Mouse (Mus musculus) CH12.LX (cell line): ENCODE measurements around the gene Chd2. TPM values are rescaled to one million over a fixed set of nuclear protein-coding genes. Genes with fewer than 3 reads are reported as not detected.

Experiments
- DNase-seq: peaks from one replicate; pipeline ENCODE4 v3.0.0-alpha.2; 2013; ENCODE audit errors: extremely low read depth
- H3K27ac ChIP-seq: 2 replicates; pipeline ENCODE4 v1.5.1; 2012; ENCODE audit warnings: low read depth, mild to moderate bottlenecking, control low read depth, moderate library complexity; ENCODE audit not compliant: insufficient read depth
- H3K27me3 ChIP-seq: replicated peaks from 2 replicates; pipeline ENCODE3; 2012; ENCODE audit warnings: inconsistent platforms
- H3K36me3 ChIP-seq, 2 experiments: replicated peaks in 1 of 2; 2 replicates each; pipeline versions ENCODE3 to v1.6.1; 2012; ENCODE audit warnings: inconsistent platforms in 1 of 2, low read length in 1 of 2, mild to moderate bottlenecking in 1 of 2, mixed read lengths in 1 of 2, moderate library complexity in 1 of 2; ENCODE audit not compliant: control insufficient read depth in 1 of 2, insufficient read depth in 1 of 2
- H3K4me1 ChIP-seq, 2 experiments: 2 replicates each; pipeline ENCODE4 v1.6.1; 2012; ENCODE audit warnings: inconsistent platforms in 1 of 2, moderate library complexity in 1 of 2; ENCODE audit not compliant: insufficient read depth in 2 of 2, control insufficient read depth in 1 of 2
- H3K4me2 ChIP-seq: 2 replicates; pipeline ENCODE4 v1.6.1; 2012; ENCODE audit warnings: low read depth, mild to moderate bottlenecking, control low read depth; ENCODE audit not compliant: poor library complexity, insufficient read depth, severe bottlenecking
- H3K4me3 ChIP-seq, 3 experiments: fragments of 150-350 bp in 1 of 3; sonication (generic) in 1 of 3; replicated peaks in 1 of 3; 2 replicates each; pipeline versions ENCODE3 to v1.5.1; 2011 to 2012; ENCODE audit warnings: low read depth in 2 of 3, low read length in 2 of 3, mild to moderate bottlenecking in 2 of 3, moderate library complexity in 2 of 3, control low read depth in 1 of 3, improper control_type of control experiment in 1 of 3, inconsistent platforms in 1 of 3, mixed read lengths in 1 of 3; ENCODE audit not compliant: poor library complexity in 1 of 3
- H3K79me2 ChIP-seq: replicated peaks from 2 replicates; pipeline ENCODE4 v1.6.1; 2012; ENCODE audit warnings: mild to moderate bottlenecking, moderate library complexity; ENCODE audit not compliant: control insufficient read depth, poor library complexity, insufficient read depth, severe bottlenecking; ENCODE audit errors: extremely low read depth
- H3K9ac ChIP-seq: 2 replicates; pipeline ENCODE4 v1.6.1; 2012; ENCODE audit warnings: low read depth, mild to moderate bottlenecking, control low read depth, moderate library complexity; ENCODE audit not compliant: insufficient read depth
- H3K9me3 ChIP-seq: replicated peaks from 2 replicates; pipeline ENCODE3; 2012; ENCODE audit warnings: low read length, inconsistent platforms, mixed read lengths
- BHLHE40 ChIP-seq: IDR thresholded peaks from 2 replicates; pipeline ENCODE4 v1.6.1; 2011; ENCODE audit warnings: mild to moderate bottlenecking, low read depth, low read length, improper control_type of control experiment
- CHD2 ChIP-seq: IDR thresholded peaks from 2 replicates; pipeline ENCODE4 v1.6.1; 2011; ENCODE audit warnings: low read length, improper control_type of control experiment
- ELF1 ChIP-seq: IDR thresholded peaks from 2 replicates; pipeline ENCODE4 v1.6.1; 2014; ENCODE audit warnings: low read depth, mild to moderate bottlenecking, inconsistent platforms, low read length, improper control_type of control experiment
- ETS1 ChIP-seq: conservative IDR thresholded peaks from 2 replicates; pipeline ENCODE4 v1.6.1; 2012; ENCODE audit warnings: low read depth, mild to moderate bottlenecking, inconsistent platforms, low read length, improper control_type of control experiment, moderate library complexity
- IRF4 ChIP-seq: IDR thresholded peaks from 2 replicates; pipeline ENCODE4 v1.6.1; 2014; ENCODE audit warnings: low read depth, mild to moderate bottlenecking, inconsistent platforms, low read length, improper control_type of control experiment
- JUND ChIP-seq: conservative IDR thresholded peaks from 2 replicates; pipeline ENCODE4 v1.6.1; 2011; ENCODE audit warnings: low read depth, low read length, improper control_type of control experiment
- MAX ChIP-seq: IDR thresholded peaks from 2 replicates; pipeline ENCODE4 v1.6.1; 2011; ENCODE audit warnings: low read length, improper control_type of control experiment
- MEF2A ChIP-seq: IDR thresholded peaks from 2 replicates; pipeline ENCODE4 v1.6.1; 2014; ENCODE audit warnings: low read depth, mild to moderate bottlenecking, inconsistent platforms, low read length, improper control_type of control experiment, borderline replicate concordance
- MXI1 ChIP-seq: IDR thresholded peaks from 2 replicates; pipeline ENCODE4 v1.6.1; 2011; ENCODE audit warnings: mild to moderate bottlenecking, low read depth, low read length, improper control_type of control experiment
- MYC ChIP-seq: IDR thresholded peaks from 2 replicates; pipeline ENCODE4 v1.6.1; 2011; ENCODE audit warnings: low read depth, mild to moderate bottlenecking, improper control_type of control experiment, low read length
- NELFE ChIP-seq: IDR thresholded peaks from 2 replicates; pipeline ENCODE4 v1.6.1; 2011; ENCODE audit warnings: low read depth, low read length, improper control_type of control experiment
- NRF1 ChIP-seq: IDR thresholded peaks from 2 replicates; pipeline ENCODE4 v1.6.1; 2014; ENCODE audit warnings: low read depth, mild to moderate bottlenecking, inconsistent platforms, low read length, improper control_type of control experiment, moderate library complexity
- PAX5 ChIP-seq: IDR thresholded peaks from 2 replicates; pipeline ENCODE4 v1.6.1; 2012; ENCODE audit warnings: low read length, inconsistent platforms, mixed read lengths
- POLR2A ChIP-seq: IDR thresholded peaks from 2 replicates; pipeline ENCODE4 v1.6.1; 2011; ENCODE audit warnings: low read depth, mild to moderate bottlenecking, improper control_type of control experiment, low read length
- RAD21 ChIP-seq: IDR thresholded peaks from 2 replicates; pipeline ENCODE4 v1.6.1; 2011; ENCODE audit warnings: low read depth, mild to moderate bottlenecking, low read length, improper control_type of control experiment, moderate library complexity
- SIN3A ChIP-seq: IDR thresholded peaks from 2 replicates; pipeline ENCODE4 v1.6.1; 2012; ENCODE audit warnings: low read length, improper control_type of control experiment, inconsistent platforms
- TCF12 ChIP-seq: IDR thresholded peaks from 2 replicates; pipeline ENCODE4 v1.6.1; 2014; ENCODE audit warnings: low read depth, mild to moderate bottlenecking, inconsistent platforms, low read length, improper control_type of control experiment
- USF1 ChIP-seq: IDR thresholded peaks from 2 replicates; pipeline ENCODE4 v1.6.1; 2014; ENCODE audit warnings: low read depth, mild to moderate bottlenecking, inconsistent platforms, low read length, improper control_type of control experiment
- dilution Hi-C: fragments of 300-500 bp; cut with MboI; formaldehyde crosslinking; loops from 2 replicates; pipeline ENCODE4 v1.14.3; 2020; ENCODE audit warnings: low sequenced_read_pairs; ENCODE audit not compliant: extremely low pct_unique_long_range_greater_than_20kb, extremely low pct_ligation_motif_present
- in situ Hi-C: fragments of 300-500 bp; cut with MboI; formaldehyde crosslinking; loops from 3 replicates; pipeline ENCODE4 v1.14.3; 2019; ENCODE audit warnings: low sequenced_read_pairs, low pct_ligation_motif_present, low pct_unique_long_range_greater_than_20kb, mixed read lengths
- polyA plus RNA-seq: library from polyadenylated mRNA; unstranded; fragments of >175 nt; gene quantifications from 2 replicates; pipeline ENCODE4 v1.2.1, GENCODE M21; 2012; ENCODE audit warnings: low read depth; ENCODE audit not compliant: insufficient read length
- total RNA-seq, 2 experiments: library from RNA; depleted of rRNA; stranded (reverse); fragments of 300-350 nt in 1 of 2; fragments of >200 nt in 1 of 2; gene quantifications; 2 replicates each; pipeline ENCODE4 v1.2.3; 2012 to 2014

The Chd2 gene
- total and polyA plus RNA-seq, 3 experiments = 23.2 to 39.3 (median 30.9) TPM

DNA sequence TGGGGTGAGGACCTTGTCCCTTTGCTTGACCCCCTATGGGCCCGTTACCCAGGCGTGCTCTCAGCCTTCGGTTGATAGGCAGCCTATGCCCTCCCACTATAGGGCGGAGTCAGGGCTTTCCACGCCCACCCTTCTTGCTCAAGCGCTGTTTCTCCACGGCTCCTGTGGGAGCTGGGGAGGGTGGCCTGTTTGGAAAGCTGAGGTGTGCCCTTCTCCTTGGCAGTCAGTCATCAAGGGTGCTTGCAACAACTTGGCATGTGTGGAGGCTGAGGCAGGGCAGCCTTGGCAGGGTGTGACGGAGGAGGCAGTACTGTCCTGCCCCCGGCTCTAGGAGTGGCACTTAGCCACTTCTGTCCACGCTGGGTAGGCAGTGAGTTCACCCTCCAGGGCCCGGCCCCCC, 143.3 kb downstream of the Chd2 start:
- dilution Hi-C loops = no loop called here

DNA sequence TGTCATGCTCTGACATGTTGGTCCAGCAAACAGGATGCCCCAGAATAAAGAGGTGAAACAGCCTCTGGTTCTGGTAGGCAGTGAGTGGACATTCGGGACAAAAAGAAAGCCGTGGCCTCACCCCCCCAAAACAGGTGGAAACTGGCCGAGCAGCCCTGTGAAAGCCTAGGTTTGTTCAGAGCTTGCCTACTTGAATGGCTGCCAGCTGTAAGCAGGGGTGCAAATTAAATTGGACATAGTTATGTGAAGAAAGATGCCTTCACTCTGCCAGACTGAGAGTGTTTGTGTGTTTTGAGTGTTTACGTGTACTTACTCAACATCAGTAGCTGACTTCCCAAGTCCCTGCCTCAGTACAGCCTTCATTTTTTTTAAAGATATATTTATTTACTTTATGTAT, 147.6 kb downstream of the Chd2 start:
- no peaks in the 10 kb centered on the region for H3K9me3 ChIP-seq
- in situ Hi-C loops = loop anchor here (25.0 kb wide), 1 partner anchor 1007 kb away; no protein-coding TSS in a partner anchor
- no peak overlapping the region for H3K4me2 ChIP-seq
- H3K9ac ChIP-seq = no peak overlapping the region
- H3K79me2 ChIP-seq = no peaks in the 10 kb centered on the region
- TF ChIP-seq MEF2A (no peak), MAX (no peak), JUND (no peak), IRF4 (no peak), PAX5 (no peak), RAD21 (no peak), USF1 (no peak), ELF1 (no peak), TCF12 (no peak), MYC (no peak), MXI1 (no peak), BHLHE40 (no peak), POLR2A (no peak)
- H3K4me3 ChIP-seq = no peak overlapping the region
- H3K27me3 ChIP-seq = peaks cover 38% of the 10 kb centered on the region
- no peak overlapping the region for H3K27ac ChIP-seq
- H3K4me1 ChIP-seq = peaks cover 7 to 21% of the 10 kb centered on the region in 2 experiments
- dilution Hi-C loops = no loop called here
- no peak for DNase-seq
- H3K36me3 ChIP-seq = no peaks in the 10 kb centered on the region

More for the DNA sequence above, 143.3 kb downstream of the Chd2 start:
- no peak for DNase-seq
- no peak overlapping the region for H3K27ac ChIP-seq
- in situ Hi-C loops = loop anchor here (25.0 kb wide), 1 partner anchor 1011 kb away; no protein-coding TSS in a partner anchor
- H3K9me3 ChIP-seq = no peaks in the 10 kb centered on the region
- peaks cover 3 to 11% of the 10 kb centered on the region in 2 experiments; a peak in 3 of 4 replicates for H3K4me1 ChIP-seq
- TF ChIP-seq NRF1 (no peak), NELFE (no peak), ETS1 (no peak), MYC (no peak), CHD2 (no peak), SIN3A (no peak)
- H3K4me2 ChIP-seq = no peak overlapping the region
- no peak overlapping the region for H3K4me3 ChIP-seq
- H3K79me2 ChIP-seq = no peaks in the 10 kb centered on the region
- H3K9ac ChIP-seq = no peak overlapping the region
- H3K36me3 ChIP-seq = no peaks in the 10 kb centered on the region
- peaks cover 23% of the 10 kb centered on the region for H3K27me3 ChIP-seq
